Mouse (Mus musculus): ENCODE results near the gene St8sia2. TPM values are rescaled to one million over a fixed set of nuclear protein-coding genes. Genes with fewer than 3 reads are reported as not detected.

The St8sia2 gene
- polyA plus RNA-seq, 1 experiment from 2014 or later, result 3.2 TPM

- H3K36me3 ChIP-seq (ENCODE audit: control insufficient read depth, insufficient read depth, low read length), result no peaks in the 10 kb centered on the region
- 64% methylated on average over 3 of the region's 3 CpGs for WGBS
- H3K4me3 ChIP-seq (ENCODE audit: low read length), result no peak overlapping the region
- H3K9me3 ChIP-seq (ENCODE audit: control insufficient read depth, low read length), result no peaks in the 10 kb centered on the region
- no peaks in the 10 kb centered on the region for H3K27me3 ChIP-seq (replicated peaks; ENCODE audit: control insufficient read depth, insufficient read depth, low read length)
- no peak overlapping the region for H3K9ac ChIP-seq (ENCODE audit: low read depth, low read length)
- no peak for ATAC-seq
- no peaks in the 10 kb centered on the region for H3K4me1 ChIP-seq (ENCODE audit: control insufficient read depth, insufficient read depth, low read length)
- no peak overlapping the region for H3K27ac ChIP-seq (ENCODE audit: low read length)
- H3K4me2 ChIP-seq (ENCODE audit: low read depth, low read length), result no peak overlapping the region
These were observed 10.7 kb upstream of the St8sia2 start for GRCm38 (mm10) chr7:74024171-74024570.

GRCm38 (mm10) chr7:74022571-74022970 lies 9.1 kb upstream of the St8sia2 start:
- Histone ChIP-seq H3K36me3 (ENCODE audit: control insufficient read depth, insufficient read depth, low read length) (no peaks in the 10 kb centered on the region), H3K4me1 (ENCODE audit: control insufficient read depth, insufficient read depth, low read length) (no peaks in the 10 kb centered on the region), H3K4me2 (ENCODE audit: low read depth, low read length) (no peak overlapping the region), H3K9ac (ENCODE audit: low read depth, low read length) (no peak overlapping the region), H3K4me3 (ENCODE audit: low read length) (no peak overlapping the region), H3K27ac (ENCODE audit: low read length) (no peak overlapping the region), H3K27me3 (replicated peaks; ENCODE audit: control insufficient read depth, insufficient read depth, low read length) (no peaks in the 10 kb centered on the region), H3K9me3 (ENCODE audit: control insufficient read depth, low read length) (no peaks in the 10 kb centered on the region)
- no peak for ATAC-seq
- WGBS, result 26% methylated on average over 2 of the region's 2 CpGs

- H3K4me1 ChIP-seq (ENCODE audit: control insufficient read depth, insufficient read depth, low read length), result no peaks in the 10 kb centered on the region
- no peaks in the 10 kb centered on the region for H3K36me3 ChIP-seq (ENCODE audit: control insufficient read depth, insufficient read depth, low read length)
- H3K9ac ChIP-seq (ENCODE audit: low read depth, low read length), result no peak overlapping the region
- no peak overlapping the region for H3K27ac ChIP-seq (ENCODE audit: low read length)
- no peak overlapping the region for H3K4me3 ChIP-seq (ENCODE audit: low read length)
- no peaks in the 10 kb centered on the region for H3K9me3 ChIP-seq (ENCODE audit: control insufficient read depth, low read length)
- no peak for ATAC-seq
- no peaks in the 10 kb centered on the region for H3K27me3 ChIP-seq (replicated peaks; ENCODE audit: control insufficient read depth, insufficient read depth, low read length)
- no peak overlapping the region for H3K4me2 ChIP-seq (ENCODE audit: low read depth, low read length)
- WGBS, result 83% methylated on average over 6 of the region's 6 CpGs
These were observed 8.3 kb upstream of the St8sia2 start for GRCm38 (mm10) chr7:74021771-74022170.

GRCm38 (mm10) chr7:74016613-74017012 lies 3.1 kb upstream of the St8sia2 start:
- no peak overlapping the region for H3K27ac ChIP-seq (ENCODE audit: low read length)
- ATAC-seq, result no peak
- no peaks in the 10 kb centered on the region for H3K4me1 ChIP-seq (ENCODE audit: control insufficient read depth, insufficient read depth, low read length)
- H3K9ac ChIP-seq (ENCODE audit: low read depth, low read length), result no peak overlapping the region
- H3K36me3 ChIP-seq (ENCODE audit: control insufficient read depth, insufficient read depth, low read length), result no peaks in the 10 kb centered on the region
- H3K27me3 ChIP-seq (replicated peaks; ENCODE audit: control insufficient read depth, insufficient read depth, low read length), result peaks cover 18% of the 10 kb centered on the region; the same call in 1 of the 2 replicates
- H3K9me3 ChIP-seq (ENCODE audit: control insufficient read depth, low read length), result no peaks in the 10 kb centered on the region
- no peak overlapping the region for H3K4me3 ChIP-seq (ENCODE audit: low read length)
- WGBS, result 76% methylated on average over 2 of the region's 2 CpGs
- H3K4me2 ChIP-seq (ENCODE audit: low read depth, low read length), result no peak overlapping the region

GRCm38 (mm10) chr7:74012858-74013600 lies 461 bp downstream of the St8sia2 start:
- WGBS, result under 1% methylated on average over 60 of the region's 70 CpGs
- Histone ChIP-seq H3K27me3 (replicated peaks; ENCODE audit: control insufficient read depth, insufficient read depth, low read length) (peaks cover 21% of the 10 kb centered on the region; the same call in 1 of the 2 replicates), H3K9ac (ENCODE audit: low read depth, low read length) (peak overlapping the region; percentile 72), H3K4me2 (ENCODE audit: low read depth, low read length) (peak overlapping the region; percentile 97), H3K27ac (ENCODE audit: low read length) (peak overlapping the region; percentile 20; the same call in 1 of the 2 replicates), H3K4me1 (ENCODE audit: control insufficient read depth, insufficient read depth, low read length) (no peaks in the 10 kb centered on the region), H3K36me3 (ENCODE audit: control insufficient read depth, insufficient read depth, low read length) (no peaks in the 10 kb centered on the region), H3K9me3 (ENCODE audit: control insufficient read depth, low read length) (no peaks in the 10 kb centered on the region), H3K4me3 (ENCODE audit: low read length) (peak overlapping the region; percentile 70)
- ATAC-seq, result peak; percentile 62

- peak overlapping the region; percentile 97 for H3K4me2 ChIP-seq (ENCODE audit: low read depth, low read length)
- no peaks in the 10 kb centered on the region for H3K4me1 ChIP-seq (ENCODE audit: control insufficient read depth, insufficient read depth, low read length)
- H3K27me3 ChIP-seq (replicated peaks; ENCODE audit: control insufficient read depth, insufficient read depth, low read length), result peaks cover 21% of the 10 kb centered on the region; the same call in 1 of the 2 replicates
- peak; percentile 38 for ATAC-seq
- no peak overlapping the region for H3K27ac ChIP-seq (ENCODE audit: low read length)
- H3K36me3 ChIP-seq (ENCODE audit: control insufficient read depth, insufficient read depth, low read length), result no peaks in the 10 kb centered on the region
- peak overlapping the region; percentile 70 for H3K4me3 ChIP-seq (ENCODE audit: low read length)
- no peaks in the 10 kb centered on the region for H3K9me3 ChIP-seq (ENCODE audit: control insufficient read depth, low read length)
- WGBS, result 5% methylated on average over 43 of the region's 43 CpGs
- peak overlapping the region; percentile 72 for H3K9ac ChIP-seq (ENCODE audit: low read depth, low read length)
These were observed 1.3 kb downstream of the St8sia2 start for GRCm38 (mm10) chr7:74011976-74012857.

- Histone ChIP-seq H3K4me1 (ENCODE audit: control insufficient read depth, insufficient read depth, low read length) (no peaks in the 10 kb centered on the region), H3K9me3 (ENCODE audit: control insufficient read depth, low read length) (no peaks in the 10 kb centered on the region), H3K4me3 (ENCODE audit: low read length) (no peak overlapping the region), H3K27ac (ENCODE audit: low read length) (no peak overlapping the region), H3K27me3 (replicated peaks; ENCODE audit: control insufficient read depth, insufficient read depth, low read length) (peaks cover 18% of the 10 kb centered on the region; the same call in 1 of the 2 replicates), H3K36me3 (ENCODE audit: control insufficient read depth, insufficient read depth, low read length) (no peaks in the 10 kb centered on the region), H3K9ac (ENCODE audit: low read depth, low read length) (no peak overlapping the region), H3K4me2 (ENCODE audit: low read depth, low read length) (no peak overlapping the region)
- ATAC-seq, result no peak
- 61% methylated on average over 7 of the region's 7 CpGs for WGBS
These were observed 4.4 kb downstream of the St8sia2 start for GRCm38 (mm10) chr7:74008946-74009542.

- no peak for ATAC-seq
- Histone ChIP-seq H3K4me1 (ENCODE audit: control insufficient read depth, insufficient read depth, low read length) (no peaks in the 10 kb centered on the region), H3K9me3 (ENCODE audit: control insufficient read depth, low read length) (no peaks in the 10 kb centered on the region), H3K4me2 (ENCODE audit: low read depth, low read length) (no peak overlapping the region), H3K9ac (ENCODE audit: low read depth, low read length) (no peak overlapping the region), H3K4me3 (ENCODE audit: low read length) (no peak overlapping the region), H3K27me3 (replicated peaks; ENCODE audit: control insufficient read depth, insufficient read depth, low read length) (0 out of 2 replicates have a peak, but pooled peaks cover 6% of the 10 kb centered on the region), H3K36me3 (ENCODE audit: control insufficient read depth, insufficient read depth, low read length) (no peaks in the 10 kb centered on the region), H3K27ac (ENCODE audit: low read length) (no peak overlapping the region)
- WGBS, result 38% methylated on average over 9 of the region's 9 CpGs
These were observed 6.6 kb downstream of the St8sia2 start for GRCm38 (mm10) chr7:74006775-74007371.

GRCm38 (mm10) chr7:74006364-74006763 lies 7.1 kb downstream of the St8sia2 start:
- 18% methylated on average over 1 of the region's 1 CpGs for WGBS
- Histone ChIP-seq H3K9ac (ENCODE audit: low read depth, low read length) (no peak overlapping the region), H3K4me3 (ENCODE audit: low read length) (no peak overlapping the region), H3K4me2 (ENCODE audit: low read depth, low read length) (no peak overlapping the region), H3K27me3 (replicated peaks; ENCODE audit: control insufficient read depth, insufficient read depth, low read length) (0 out of 2 replicates have a peak, but pooled peaks cover 3% of the 10 kb centered on the region), H3K27ac (ENCODE audit: low read length) (no peak overlapping the region), H3K9me3 (ENCODE audit: control insufficient read depth, low read length) (no peaks in the 10 kb centered on the region), H3K36me3 (ENCODE audit: control insufficient read depth, insufficient read depth, low read length) (no peaks in the 10 kb centered on the region), H3K4me1 (ENCODE audit: control insufficient read depth, insufficient read depth, low read length) (no peaks in the 10 kb centered on the region)
- no peak for ATAC-seq

Data from intestine, embryonic 16.5 days (tissue).